Mouse (Mus musculus): ENCODE data around the gene Tmem145. TPM values are rescaled to one million over a fixed set of nuclear protein-coding genes. Genes with fewer than 3 reads are reported as not detected.
A peak's percentile ranks its signal among the peaks of the same experiment; 100 is the strongest.
"Not testable (repeated sequence)": the region's sequence is repeated elsewhere in the genome, so short reads cannot be mapped to it uniquely, and the experiment has no call there.

The Tmem145 gene
- total RNA-seq, 4 experiments from 2014 or later = 0.14 TPM; not detected in 3

DNA sequence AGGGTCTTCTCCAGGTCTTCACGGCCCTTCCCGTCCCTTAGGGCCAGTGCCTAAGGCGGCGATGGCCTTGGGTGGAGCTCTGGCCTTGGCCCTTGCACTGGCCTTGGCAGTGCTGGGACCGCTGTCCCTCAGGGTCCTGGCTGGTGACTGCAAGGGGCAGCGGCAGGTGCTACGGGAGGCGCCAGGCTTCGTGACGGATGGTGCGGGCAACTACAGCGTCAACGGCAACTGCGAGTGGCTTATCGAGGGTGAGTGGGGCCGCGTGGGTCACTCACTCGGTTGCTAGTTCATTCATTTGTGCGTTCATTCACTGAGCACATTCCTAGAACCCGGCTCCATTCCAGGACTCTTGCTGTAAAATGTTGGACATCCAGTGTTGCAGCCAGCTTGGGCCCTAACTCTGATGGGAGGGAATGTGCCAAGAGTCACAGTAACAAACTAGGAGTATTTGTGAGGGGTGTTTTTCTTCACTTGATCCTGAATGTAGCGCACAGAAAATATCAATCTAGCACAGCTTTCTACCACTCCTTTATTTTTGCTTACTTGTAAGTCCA lies 11.6 kb downstream of the Tmem145 start:
- no peak for DNase-seq (ENCODE audit: low spot score)

DNA sequence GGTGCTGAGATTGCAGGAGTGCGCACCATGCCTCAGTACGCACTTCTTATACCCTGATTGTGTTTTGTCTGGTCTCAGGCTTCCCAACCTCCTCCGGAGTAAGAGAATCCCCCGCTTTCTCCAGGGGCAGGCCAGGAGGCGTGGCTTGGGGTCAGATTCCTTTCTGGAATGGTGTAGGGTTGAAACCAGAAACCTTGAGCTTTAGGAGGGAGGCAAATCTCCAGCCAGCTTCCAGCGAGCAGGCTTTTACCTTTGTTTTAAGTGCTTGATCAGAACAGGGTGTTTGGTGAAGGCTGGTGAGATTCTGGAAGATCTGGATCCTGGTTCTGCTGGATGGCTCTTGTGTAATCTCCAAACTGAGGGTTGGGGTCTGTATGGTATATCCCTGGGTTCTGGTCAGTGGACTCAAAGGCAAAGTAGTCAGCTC lies 16.2 kb downstream of the Tmem145 start:
- no peak for DNase-seq (ENCODE audit: low spot score)

DNA sequence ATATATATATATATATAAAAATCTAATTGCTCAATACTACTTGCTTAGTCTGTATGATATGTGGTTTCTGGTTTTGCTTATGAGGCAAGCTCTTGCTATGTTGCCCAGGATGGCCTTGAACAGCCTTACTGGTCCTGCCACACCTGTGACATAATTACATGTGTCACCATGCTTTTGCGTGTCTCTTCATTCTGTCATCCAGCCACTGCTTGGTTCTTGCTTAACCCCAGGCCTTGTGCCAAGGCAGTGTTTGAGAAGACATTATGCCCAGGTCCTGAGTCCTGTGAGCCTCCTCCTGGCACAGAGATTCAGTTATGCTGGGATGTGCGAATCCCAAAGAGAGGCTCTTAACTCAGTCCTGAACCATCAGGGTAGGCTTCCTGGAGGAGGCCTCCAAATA lies 17.3 kb downstream of the Tmem145 start:
- no peak for DNase-seq (ENCODE audit: low spot score)

DNA sequence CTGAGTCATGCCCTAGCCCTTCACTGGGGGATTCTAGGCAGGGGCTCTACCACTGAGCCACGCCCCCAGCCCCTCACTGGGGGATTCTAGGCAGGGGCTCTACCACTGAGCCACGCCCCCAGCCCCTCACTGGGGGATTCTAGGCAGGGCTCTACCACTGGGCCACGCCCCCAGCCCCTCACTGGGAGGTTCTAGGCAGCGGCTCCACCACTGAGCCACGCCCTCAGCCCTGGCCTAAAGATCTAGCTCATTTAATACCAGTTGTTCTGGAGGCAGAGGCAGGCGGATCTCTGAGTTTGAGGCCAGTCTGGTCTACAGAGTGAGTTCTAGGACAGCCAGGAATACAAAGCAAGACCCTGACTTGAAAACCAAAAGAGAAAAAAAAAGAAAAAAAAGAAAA lies 19.5 kb downstream of the Tmem145 start:
- DNase-seq (ENCODE audit: low spot score) = not testable (repeated sequence)

DNA sequence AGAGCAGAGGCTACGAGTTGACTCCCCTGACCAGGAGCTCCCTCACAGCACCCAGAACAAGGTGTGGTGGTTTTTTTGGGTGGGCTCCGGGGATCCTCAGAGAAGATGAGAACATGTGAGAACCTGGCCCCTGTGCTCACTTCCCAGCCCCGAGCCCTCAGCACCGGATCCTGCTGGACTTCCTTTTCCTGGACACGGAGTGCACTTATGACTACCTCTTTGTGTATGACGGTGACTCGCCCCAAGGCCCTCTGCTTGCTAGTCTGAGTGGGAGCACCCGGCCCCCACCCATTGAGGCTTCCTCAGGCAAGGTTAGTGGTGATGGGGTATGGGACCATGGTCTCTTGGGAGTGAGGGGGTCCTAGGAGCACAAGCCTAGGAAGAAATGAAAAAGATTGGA lies 20.3 kb downstream of the Tmem145 start:
- DNase-seq (ENCODE audit: low spot score) = no peak

DNA sequence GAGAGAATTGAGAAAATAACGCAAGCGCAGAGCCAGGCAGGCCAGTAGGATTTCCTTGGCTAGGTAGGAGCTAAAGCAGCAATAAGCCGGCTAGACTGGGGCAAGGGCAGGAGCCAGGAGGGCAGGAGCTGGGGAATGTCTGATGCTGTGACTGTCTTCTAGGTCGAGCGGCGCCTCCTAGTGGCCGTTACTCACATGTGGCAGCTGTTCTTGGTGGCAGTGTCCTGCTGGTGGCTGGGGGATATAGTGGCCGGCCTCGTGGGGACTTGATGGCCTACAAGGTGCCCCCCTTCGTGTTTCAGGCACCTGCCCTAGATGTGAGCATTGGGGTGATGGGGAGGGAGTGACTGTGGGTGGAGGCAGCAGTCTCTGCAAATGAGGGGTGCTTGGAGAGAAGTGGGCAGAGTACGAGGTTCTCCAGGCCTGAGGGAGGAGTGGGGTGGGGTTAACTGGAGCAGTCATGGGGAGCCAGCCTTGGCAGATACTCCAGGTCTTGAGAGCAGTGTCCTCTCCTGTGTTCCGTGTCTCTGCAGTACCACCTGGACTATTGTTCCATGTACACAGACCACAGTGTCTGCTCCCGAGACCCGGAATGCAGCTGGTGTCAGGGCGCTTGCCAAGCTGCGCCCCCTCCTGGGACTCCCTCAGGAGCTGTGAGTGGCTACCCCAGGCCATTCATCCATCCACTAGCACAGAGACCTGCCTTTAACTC lies 27.8 kb downstream of the Tmem145 start:
- peak; percentile 50 for DNase-seq (ENCODE audit: low spot score)

DNA sequence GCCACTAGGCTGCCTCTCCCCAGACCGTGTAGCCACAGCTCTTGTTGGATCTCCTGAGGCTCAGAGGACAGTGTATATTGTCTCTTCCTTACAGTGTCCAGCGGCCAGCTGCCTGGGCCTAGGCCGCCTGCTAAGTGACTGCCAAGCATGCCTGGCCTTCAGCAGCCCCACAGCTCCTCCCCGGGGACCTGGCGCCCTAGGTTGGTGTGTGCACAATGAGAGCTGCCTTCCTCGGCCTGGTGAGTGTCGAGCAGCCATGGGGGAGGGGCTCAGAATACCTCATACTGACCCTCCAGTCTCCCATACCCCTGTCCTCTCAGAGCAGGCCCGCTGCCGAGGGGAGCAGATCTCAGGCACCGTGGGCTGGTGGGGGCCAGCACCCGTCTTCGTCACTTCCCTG lies 28.6 kb downstream of the Tmem145 start:
- no peak for DNase-seq (ENCODE audit: low spot score)

DNA sequence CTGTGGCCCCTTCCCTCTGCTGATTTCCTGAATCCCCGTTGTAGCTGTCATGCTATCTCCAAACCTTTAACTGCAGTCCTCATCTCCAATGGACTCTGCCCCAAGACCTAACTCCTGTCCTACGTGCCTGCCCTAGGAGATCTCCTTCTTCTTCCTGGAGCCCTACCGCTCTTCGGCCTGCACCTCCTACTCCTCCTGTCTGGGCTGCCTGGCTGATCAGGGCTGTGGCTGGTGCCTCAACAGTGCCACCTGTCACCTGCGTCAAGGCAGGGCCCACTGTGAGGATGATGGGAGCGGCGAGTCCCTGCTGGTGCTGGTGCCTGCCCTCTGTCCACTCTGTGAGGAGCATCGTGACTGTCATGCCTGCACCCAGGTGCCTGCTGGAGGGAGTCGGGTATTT lies 33.4 kb downstream of the Tmem145 start:
- DNase-seq (ENCODE audit: low spot score) = no peak

DNA sequence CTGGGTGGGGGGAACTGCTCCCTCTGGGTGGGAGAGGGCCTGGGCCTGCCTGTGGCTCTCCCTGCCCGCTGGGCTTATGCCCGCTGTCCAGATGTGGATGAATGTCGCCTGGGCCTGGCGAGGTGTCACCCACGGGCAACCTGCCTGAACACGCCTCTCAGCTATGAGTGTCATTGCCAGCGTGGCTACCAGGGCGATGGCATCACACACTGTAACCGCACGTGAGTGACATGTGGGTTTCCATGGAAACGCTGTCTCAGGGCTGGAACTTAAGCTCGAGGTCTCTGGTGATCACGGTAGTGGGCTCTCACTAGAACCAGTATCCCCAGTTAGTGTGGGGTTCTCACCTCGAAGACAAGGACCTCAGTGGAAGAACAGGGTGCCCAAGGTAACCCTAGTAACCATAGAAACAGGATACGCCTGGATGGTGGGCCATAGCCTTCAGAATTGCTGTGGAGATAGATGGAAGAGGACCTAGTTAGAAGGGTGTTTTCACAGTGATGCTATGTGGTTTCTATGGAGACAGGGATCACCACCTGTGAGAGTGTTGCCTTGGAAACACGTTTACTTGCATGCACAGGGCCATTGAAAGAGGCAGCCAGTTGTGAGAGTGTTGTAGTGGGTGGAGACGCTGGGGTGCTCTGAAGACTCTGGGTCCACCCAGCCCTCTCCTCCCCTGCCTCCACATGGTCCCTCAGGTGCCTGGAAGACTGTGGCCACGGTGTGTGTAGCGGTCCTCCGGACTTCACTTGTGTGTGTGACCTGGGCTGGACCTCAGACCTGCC lies 35.3 kb downstream of the Tmem145 start:
- no peak for DNase-seq (ENCODE audit: low spot score)

DNA sequence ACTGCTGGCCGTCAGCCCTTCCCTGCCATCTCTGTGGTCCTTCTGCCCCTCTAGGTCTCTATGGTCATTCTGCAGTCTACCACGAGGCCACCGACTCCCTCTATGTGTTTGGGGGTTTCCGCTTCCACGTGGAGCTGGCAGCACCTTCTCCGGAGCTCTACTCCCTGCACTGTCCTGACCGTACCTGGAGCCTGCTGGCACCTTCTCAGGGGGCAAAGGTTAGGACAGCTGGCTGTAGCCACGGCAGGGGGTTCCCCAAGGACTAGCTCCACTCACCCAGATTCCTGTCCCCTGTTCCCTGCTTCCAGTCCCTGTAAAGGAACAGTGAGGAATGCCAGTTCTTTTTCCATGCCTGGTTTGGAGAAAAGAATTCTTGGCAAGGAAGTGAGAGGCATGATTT lies 43.0 kb downstream of the Tmem145 start:
- DNase-seq (ENCODE audit: low spot score) = no peak

DNA sequence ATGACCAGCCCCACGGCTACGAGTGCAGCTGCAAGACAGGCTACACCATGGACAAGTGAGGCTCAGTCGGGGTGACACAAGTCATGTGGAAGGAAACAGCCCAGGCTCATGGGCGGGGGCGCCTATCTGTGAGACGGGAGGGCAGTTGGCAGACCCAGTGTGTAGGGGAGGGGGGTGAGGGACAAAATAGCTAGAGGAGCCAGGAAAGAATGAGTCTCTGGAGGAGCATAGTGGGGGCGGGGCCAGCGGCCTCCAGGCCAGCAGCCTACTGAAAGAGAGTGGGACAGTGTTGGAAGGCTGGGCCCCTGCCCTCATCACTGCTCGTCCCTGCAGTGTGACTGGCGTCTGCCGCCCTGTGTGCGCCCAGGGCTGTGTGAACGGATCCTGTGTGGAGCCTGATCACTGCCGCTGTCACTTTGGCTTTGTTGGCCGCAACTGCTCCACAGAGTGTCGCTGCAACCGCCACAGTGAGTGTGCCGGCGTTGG lies 52.9 kb downstream of the Tmem145 start:
- no peak for DNase-seq (ENCODE audit: low spot score)

DNA sequence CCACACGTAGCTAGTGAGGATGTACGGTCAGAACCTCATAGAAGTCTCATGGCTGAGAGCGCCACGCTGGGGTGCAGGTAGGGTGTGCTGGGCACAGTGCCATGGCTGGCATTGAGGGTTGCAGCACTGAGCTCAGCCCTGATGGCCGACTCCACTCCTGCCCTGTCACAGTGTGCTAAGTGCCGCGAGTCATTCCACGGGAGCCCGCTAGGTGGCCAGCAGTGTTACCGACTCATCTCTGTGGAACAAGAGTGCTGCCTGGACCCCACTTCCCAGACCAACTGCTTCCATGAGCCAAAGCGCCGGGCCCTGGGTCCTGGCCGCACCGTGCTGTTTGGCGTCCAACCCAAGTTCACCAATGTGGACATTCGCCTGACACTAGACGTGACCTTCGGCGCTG lies 57.2 kb downstream of the Tmem145 start:
- no peak for DNase-seq (ENCODE audit: low spot score)

DNA sequence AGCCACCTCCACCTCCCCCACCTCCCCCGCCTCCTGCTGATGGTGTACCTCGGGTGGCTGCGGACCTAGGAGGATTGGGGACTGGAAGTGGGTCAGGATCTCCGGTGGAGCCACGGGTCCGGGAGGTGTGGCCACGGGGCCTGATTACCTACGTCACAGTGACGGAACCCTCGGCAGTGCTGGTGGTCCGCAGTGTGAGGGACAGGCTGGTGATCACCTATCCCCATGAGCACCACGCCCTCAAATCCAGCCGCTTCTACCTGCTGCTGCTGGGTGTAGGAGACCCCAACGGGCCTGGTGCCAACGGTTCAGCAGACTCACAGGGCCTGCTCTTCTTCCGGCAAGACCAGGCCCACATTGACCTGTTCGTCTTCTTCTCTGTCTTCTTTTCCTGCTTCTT lies 57.7 kb downstream of the Tmem145 start:
- DNase-seq (ENCODE audit: low spot score) = no peak

Other genes starting within 250 kb of the Tmem145 start
- 1 to 10 TPM; 3.7 to 4.5 (median 3.8) TPM for gene Grik5, start 233.8 kb upstream of the Tmem145 start, total RNA-seq (2022)
- gene Zfp574, start 233.5 kb upstream of the Tmem145 start, total RNA-seq (2022) = 10 to 100 TPM in 1 of 4 experiments, 1 to 10 TPM in 3; 7.9 to 10.0 (median 9.0) TPM
- under 1 TPM; 0.49 to 0.72 (median 0.55) TPM for gene Pou2f2, start 126.4 kb upstream of the Tmem145 start, total RNA-seq (2022)
- 10 to 100 TPM; 14.0 to 23.0 (median 17.2) TPM for gene Dedd2, start 85.5 kb upstream of the Tmem145 start, total RNA-seq (2022)
- 10 to 100 TPM in 2 of 4 experiments, 1 to 10 TPM in 2; 9.0 to 12.3 (median 9.9) TPM for gene Zfp526, start 84.7 kb upstream of the Tmem145 start, total RNA-seq (2022)
- 10 to 100 TPM; 66.1 to 71.3 (median 68.3) TPM for gene Gsk3a, start 68.3 kb upstream of the Tmem145 start, total RNA-seq (2022)
- gene Erf, start 55.3 kb upstream of the Tmem145 start, total RNA-seq (2022) = 10 to 100 TPM; 17.2 to 22.5 (median 21.2) TPM
- 10 to 100 TPM; 52.0 to 71.5 (median 59.6) TPM for gene Cic, start 38.4 kb upstream of the Tmem145 start, total RNA-seq (2022)
- gene Pafah1b3, start 8.1 kb upstream of the Tmem145 start, total RNA-seq (2022) = 1 to 10 TPM; 3.9 to 4.6 (median 3.9) TPM
- gene Prr19, start 4.7 kb upstream of the Tmem145 start, total RNA-seq (2022) = not detected
- 10 to 100 TPM; 33.9 to 35.8 (median 34.8) TPM for gene Megf8, start 11.1 kb downstream of the Tmem145 start, total RNA-seq (2022)
- gene Cnfn, start 63.6 kb downstream of the Tmem145 start, total RNA-seq (2022) = not detected
- gene Lipe, start 92.6 kb downstream of the Tmem145 start, total RNA-seq (2022) = 10 to 100 TPM; 34.3 to 45.6 (median 40.1) TPM
- gene Cxcl17, start 106.8 kb downstream of the Tmem145 start, total RNA-seq (2022) = not detected
- gene Ceacam1, start 171.5 kb downstream of the Tmem145 start, total RNA-seq (2022) = 10 to 100 TPM; 10.7 to 13.9 (median 12.5) TPM
- gene Ceacam2, start 233.8 kb downstream of the Tmem145 start, total RNA-seq (2022) = 1 to 10 TPM; 1.9 to 2.4 (median 2.1) TPM

Measured in heart, adult 8-10 months (tissue).